Mouse (Mus musculus) cortical plate, adult 2 months (tissue): ENCODE measurements at regions not wholly inside any gene's neighbourhood (a gene's known extent, or its start where the extent isn't known, plus 50 kb on each side); places are given as distances from the start of the nearest gene placed in this dataset.

Experiments
- CTCF ChIP-seq: fragments of 200-500 bp; IDR thresholded peaks from 2 replicates; pipeline ENCODE4 v1.5.1; 2011; ENCODE audit warnings: mild to moderate bottlenecking, control low read depth, low read length; ENCODE audit not compliant: insufficient read depth; ENCODE audit errors: extremely low read depth
- POLR2A ChIP-seq: fragments of 200-500 bp; IDR thresholded peaks from 2 replicates; pipeline ENCODE4 v1.6.1; 2011; ENCODE audit warnings: mild to moderate bottlenecking, low read length, control low read depth; ENCODE audit not compliant: insufficient read depth; ENCODE audit errors: extremely low read depth

- TF ChIP-seq POLR2A = no peak
- no peak for TF ChIP-seq CTCF
Measured at GRCm38 (mm10) chr4:106248272-106248671, 67.7 kb upstream of the Usp24 start.
